Mouse (Mus musculus): ENCODE results near the gene Gfm2. TPM values are rescaled to one million over a fixed set of nuclear protein-coding genes. Genes with fewer than 3 reads are reported as not detected.

The Gfm2 gene
- polyA plus RNA-seq, 1 experiment from 2014 or later, result 28.5 TPM

- no peaks in the 10 kb centered on the region for H3K36me3 ChIP-seq (ENCODE audit: inconsistent target)
- no peak overlapping the region for H3K27ac ChIP-seq
- H3K79me2 ChIP-seq (ENCODE audit: inconsistent target), result no peaks in the 10 kb centered on the region
- H3K4me3 ChIP-seq (ENCODE audit: inconsistent target), result no peak overlapping the region
- 87% methylated on average over 3 of the region's 3 CpGs for WGBS (ENCODE audit: missing documents)
These were observed 92.4 kb downstream of the Gfm2 start for GRCm38 (mm10) chr13:97230101-97230500.

Other genes with a start within 250 kb of the Gfm2 start
- gene Gcnt4, start 213.2 kb upstream of the Gfm2 start, polyA plus RNA-seq (2018), result not detected in 3 replicates
- gene 1700029F12Rik, start 103.6 kb upstream of the Gfm2 start, polyA plus RNA-seq (2018), result not detected in 3 replicates
- gene Fam169a, start 70.7 kb upstream of the Gfm2 start, polyA plus RNA-seq (2018), result 0.17 TPM in 1 of 3 replicates, not detected in the others
- gene Gm6169, start 38.7 kb upstream of the Gfm2 start, polyA plus RNA-seq (2018), result 1.0 to 3.9 TPM (median 1.3 TPM) in 3 replicates
- 150 to 444 TPM (median 165 TPM) in 3 replicates for gene Nsa2, start within 50 bp of the Gfm2 start, polyA plus RNA-seq (2018)
- gene Hexb, start 60.4 kb downstream of the Gfm2 start, polyA plus RNA-seq (2018), result 132 to 213 TPM (median 194 TPM) in 3 replicates
- 8.5 to 16.0 TPM (median 15.6 TPM) in 3 replicates for gene Enc1, start 103.2 kb downstream of the Gfm2 start, polyA plus RNA-seq (2018)

All from macrophage (primary cell).